Mouse (Mus musculus) ES-E14 (cell line): Measurements from ENCODE around the gene Tas1r2.

Source experiments
- CHD2 ChIP-seq: IDR thresholded peaks from 2 replicates; pipeline ENCODE4 v1.6.1; 2014; ENCODE audit warnings: mild to moderate bottlenecking, low read depth, low read length, inconsistent platforms
- MAFK ChIP-seq: IDR thresholded peaks from 2 replicates; pipeline ENCODE4 v1.6.1; 2014; ENCODE audit warnings: mild to moderate bottlenecking, low read depth, low read length, inconsistent platforms; ENCODE audit not compliant: insufficient read depth
- ZC3H11A ChIP-seq: IDR thresholded peaks from 2 replicates; pipeline ENCODE4 v1.6.1; 2012; ENCODE audit warnings: low read depth, mild to moderate bottlenecking, inconsistent platforms, low read length, borderline replicate concordance
- ZNF384 ChIP-seq: IDR thresholded peaks from 2 replicates; pipeline ENCODE4 v1.6.1; 2012; ENCODE audit warnings: low read depth, low read length, inconsistent platforms

DNA sequence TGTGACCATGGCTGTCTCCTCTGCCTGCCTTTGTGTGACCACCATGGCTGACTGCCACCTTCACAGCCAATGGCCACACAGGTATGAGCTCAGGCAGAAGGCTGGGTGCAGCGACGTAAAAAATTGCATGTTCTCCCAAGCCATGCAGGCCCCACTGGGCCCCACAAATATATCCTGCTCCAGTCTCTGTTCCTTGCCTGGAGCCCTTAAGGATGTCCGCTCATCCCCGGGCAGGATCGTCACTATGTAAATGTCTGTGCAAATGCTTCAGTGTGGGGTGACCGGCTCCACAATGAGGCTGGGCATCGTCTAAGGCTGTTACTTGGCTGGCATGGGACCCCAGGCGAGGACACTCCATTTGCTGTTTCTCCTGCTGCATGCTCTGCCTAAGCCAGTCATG lies at the start of gene Tas1r2:
- TF ChIP-seq ZC3H11A (no peak), ZNF384 (no peak), CHD2 (no peak), MAFK (no peak)
